Mouse (Mus musculus) lung, adult 18-20 months (tissue): ENCODE measurements at regions not wholly inside any gene's neighbourhood (a gene's known extent, or its start where the extent isn't known, plus 50 kb on each side); places are given as distances from the start of the nearest gene placed in this dataset.
"Not testable (repeated sequence)": the region's sequence is repeated elsewhere in the genome, so short reads cannot be mapped to it uniquely, and the experiment has no call there.

Experiments
- DNase-seq, 2 experiments: peaks; one replicate each; pipeline ENCODE4 v3.0.0; 2022; ENCODE audit warnings: mixed read lengths in 2 of 2

GRCm38 (mm10) chr1:136680173-136680572 is 55.5 kb downstream of the Zfp281 start:
- DNase-seq: no peak

DNA sequence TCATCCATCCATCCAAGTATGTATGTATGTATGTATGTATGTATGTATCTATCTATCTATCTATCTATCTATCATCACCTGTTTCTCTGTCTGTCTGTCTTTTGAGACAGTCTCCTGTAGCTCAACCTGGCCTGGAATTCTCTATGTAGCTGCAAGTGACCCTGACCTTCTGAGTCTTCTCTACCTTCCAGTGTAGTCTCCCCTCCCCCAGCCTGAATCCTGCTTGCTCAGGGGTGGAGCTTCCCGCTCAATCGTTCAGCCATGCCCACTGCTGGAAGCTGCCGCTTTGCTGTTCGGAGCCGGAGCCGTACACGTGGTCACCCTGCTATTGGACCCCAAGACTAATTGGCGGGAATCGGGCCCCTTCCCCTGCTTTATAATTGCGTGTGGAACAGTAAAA is 57.6 kb downstream of the Zfp281 start:
- not testable (repeated sequence) for DNase-seq

- DNase-seq: peak; percentile 76 to 83
Measured at GRCm38 (mm10) chr1:136683061-136683531, 58.4 kb downstream of the Zfp281 start.

DNA sequence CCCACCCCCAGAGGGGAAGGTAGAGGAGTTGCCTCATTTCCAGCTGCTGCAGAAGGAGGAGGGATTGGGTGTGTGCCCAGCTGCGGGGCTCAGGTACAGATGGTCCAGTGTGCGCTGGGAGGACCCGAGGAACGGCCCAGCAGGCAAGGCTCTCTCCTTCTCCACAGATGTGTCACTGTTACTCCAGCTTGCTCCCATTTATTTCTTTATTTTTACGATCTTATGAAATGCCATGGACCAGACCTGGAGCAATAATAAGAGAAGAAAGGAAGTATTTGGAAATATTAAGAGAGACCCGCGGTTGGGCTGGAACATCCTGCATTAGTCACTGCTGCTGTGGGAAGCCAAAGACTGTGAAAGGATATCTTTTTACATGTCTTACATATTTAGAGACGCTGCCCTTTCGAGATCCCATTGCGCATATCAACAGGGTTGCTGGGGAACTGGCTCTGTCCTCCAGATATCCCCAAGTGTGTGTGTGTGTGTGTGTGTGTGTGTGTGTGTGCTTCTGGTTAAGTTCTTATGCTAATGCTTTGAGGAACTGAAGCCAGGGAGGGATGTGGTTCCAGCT is 58.9 kb downstream of the Zfp281 start:
- DNase-seq: peak in 1 of 2 experiments; percentile 53

- no peak for DNase-seq
Measured at GRCm38 (mm10) chr1:136684481-136684880, 59.8 kb downstream of the Zfp281 start.

DNA sequence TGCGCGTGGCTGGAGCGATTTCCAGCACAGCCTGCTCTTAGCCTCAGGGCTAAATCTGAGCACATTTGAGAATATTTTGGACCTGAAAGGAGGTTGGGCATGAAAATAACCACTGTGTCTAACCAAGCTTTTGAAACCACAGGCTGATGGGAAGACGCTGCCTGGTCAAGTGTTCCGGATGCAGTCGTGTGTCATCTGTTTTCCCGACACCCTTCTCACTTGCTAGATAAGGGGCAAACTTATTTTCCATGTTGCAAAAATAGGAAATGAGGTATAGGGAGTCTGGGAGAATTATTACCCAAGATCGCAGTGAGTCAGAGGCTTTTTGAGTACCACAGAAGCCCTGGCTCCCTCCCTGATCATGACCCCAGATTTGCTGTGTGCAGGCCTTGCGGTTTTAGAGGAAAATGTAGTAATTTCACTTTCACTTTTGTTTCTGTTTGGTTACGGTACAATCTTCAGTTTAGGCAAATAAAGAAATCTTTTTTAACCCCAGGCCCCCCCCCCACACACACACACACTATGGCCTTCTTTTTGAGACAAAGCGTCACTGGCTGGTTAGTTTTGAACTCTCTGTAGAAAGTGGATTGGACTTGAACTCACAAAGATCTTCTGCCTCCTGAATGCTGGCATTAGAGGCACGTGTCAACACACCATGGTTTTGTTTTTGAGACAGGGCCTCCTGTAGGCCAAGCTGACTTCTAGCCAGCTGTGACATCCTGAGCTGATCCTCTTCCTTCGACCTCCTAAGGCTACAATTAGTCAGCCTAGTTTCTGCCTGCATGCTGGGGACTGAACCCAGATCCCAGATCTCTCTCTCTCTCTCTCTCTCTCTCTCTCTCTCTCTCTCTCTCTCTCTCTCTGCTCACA is 60.7 kb downstream of the Zfp281 start:
- DNase-seq: peak; percentile 49 to 68

DNA sequence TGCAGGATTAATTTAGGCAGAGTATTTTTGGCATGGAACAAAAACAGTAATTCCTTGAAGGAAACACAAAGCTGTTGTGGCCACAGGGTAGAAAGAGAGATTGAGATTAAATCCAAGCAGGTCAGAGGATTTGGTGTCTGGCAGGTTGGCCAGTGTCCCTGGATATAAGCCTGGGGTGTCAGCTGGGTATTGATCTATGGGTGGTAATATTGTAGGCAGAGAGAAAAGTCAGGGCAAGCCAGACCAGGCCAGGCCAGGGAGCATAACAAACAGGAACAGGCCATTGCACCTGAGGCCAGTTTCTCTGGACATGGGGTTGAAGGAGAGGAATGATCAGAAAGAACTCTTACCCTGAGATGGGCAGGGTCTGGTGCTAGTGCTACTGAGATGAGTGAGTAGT is 61.8 kb downstream of the Zfp281 start:
- DNase-seq: no peak

DNA sequence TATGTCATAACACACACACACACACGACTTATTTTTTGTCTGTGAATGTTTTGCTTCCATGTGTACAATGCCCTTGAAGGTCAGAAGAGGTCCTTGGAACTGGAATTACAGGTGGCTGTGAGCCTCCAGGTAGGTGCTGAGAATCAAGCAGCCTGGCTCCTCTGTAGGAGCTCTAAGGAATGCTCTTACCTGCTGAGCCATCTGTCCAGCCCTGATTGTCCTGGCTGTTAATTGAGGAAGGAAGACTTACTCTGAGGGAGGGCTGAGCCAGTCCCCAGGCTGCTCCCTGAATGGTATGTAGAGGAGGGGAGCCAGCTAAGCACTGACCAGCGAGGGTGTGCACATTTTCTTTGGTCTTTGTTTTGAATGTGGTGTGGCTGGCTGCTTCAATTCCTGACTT is 65.4 kb downstream of the Zfp281 start:
- no peak for DNase-seq

- DNase-seq: peak in 1 of 2 experiments; percentile 41
Measured at GRCm38 (mm10) chr1:136693421-136693820, 68.7 kb downstream of the Zfp281 start.

GRCm38 (mm10) chr1:136694983-136695382 is 70.3 kb downstream of the Zfp281 start:
- DNase-seq: peak; percentile 28 to 36

DNA sequence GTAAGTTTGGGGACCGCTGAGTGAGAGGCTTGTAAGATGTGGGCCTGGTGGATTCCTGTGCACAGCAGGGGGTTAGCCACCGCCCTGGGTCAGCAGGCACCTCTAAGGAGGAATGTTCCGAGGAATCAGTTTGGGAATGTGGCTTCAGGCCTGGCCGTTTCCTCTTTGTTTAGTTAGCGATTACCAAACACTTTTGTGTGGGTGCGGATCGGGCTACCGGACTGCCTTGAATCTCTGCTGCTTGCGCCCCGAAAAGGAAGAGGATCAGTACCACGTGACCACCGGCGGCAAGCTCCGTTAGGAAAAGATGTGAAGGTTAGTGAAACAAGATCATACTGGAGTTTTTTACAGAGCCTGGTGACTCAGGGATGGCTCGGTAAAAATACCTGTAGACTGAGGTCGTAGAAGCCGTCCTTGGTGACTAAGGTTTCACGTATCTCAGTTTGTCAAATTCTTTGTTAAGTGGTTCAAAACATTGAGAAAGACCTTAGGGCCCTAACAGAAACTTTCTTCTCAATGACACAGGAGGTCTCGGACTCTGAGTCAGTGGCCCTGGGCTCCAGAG is 71.5 kb downstream of the Zfp281 start:
- DNase-seq: peak; percentile 67 to 77

DNA sequence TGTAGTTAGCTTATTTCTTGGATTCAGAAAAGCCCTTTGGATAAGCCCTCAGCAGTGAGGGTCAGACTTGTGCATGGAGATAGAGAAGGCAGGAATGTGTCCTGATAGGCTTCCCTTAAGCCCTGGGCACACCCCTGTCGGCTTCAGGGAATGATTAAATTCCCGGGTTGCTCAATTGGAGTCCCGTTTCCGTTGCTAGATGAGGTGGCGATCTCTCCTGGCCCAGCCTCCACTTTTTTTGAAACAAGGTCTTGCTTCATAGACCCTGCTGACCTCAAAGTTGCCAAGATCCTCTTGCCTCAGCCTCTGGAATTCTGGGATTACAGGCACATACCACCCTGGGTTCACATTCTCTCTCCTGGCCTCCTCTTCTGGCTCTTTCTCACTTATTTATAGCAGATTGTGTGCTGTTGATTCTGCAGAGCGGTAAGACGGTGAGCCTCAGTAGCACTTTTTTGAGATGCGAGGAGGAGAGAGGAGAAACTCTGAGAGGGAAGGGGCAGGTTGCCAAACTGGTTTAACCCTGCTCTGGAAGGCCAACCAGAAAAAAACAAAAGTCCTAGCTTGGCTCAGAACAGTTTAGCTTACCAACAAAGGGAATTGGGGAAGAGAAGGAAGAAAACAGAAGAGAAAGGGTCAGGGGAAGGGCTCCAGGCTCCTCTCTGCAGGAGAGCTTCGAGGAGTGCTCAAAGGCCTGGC is 73.9 kb downstream of the Zfp281 start:
- peak; percentile 76 to 85 for DNase-seq

DNA sequence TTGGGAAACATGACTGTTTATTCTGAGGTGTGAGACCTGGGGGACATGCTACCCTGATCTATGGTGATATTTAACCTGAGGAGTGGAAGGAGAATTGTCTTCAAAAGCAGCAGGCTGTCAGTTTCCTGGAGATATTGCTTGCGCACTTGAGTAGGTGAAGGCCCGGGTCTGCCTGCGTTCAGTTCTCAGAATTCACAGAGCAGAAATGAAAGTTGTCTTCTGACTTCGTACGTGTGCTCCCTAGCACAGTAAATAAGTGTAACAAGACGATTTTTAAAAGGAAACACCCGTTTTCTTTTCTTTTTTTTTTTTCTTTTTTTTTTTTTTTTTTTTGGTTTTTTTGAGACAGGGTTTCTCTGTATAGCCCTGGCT is 74.4 kb downstream of the Zfp281 start:
- DNase-seq: no peak

DNA sequence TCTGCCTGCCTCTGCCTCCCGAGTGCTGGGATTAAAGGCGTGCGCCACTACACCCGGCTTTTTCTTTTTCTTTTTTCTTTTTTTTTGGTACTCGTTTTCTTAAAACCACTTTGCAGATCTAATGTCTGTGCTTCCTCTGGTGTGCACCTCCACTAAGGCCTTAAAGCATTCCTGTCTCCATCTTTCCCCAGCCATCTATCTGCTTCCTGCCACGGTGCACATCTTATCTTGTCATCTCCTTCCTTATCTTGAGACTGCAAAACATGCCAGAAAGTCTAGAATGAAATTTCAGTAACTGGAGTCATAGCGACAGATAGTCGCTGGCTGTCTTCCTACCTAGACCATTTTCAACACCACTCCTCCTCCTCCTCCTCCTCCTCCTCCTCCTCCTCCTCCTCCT is 74.9 kb downstream of the Zfp281 start:
- DNase-seq: no peak

DNA sequence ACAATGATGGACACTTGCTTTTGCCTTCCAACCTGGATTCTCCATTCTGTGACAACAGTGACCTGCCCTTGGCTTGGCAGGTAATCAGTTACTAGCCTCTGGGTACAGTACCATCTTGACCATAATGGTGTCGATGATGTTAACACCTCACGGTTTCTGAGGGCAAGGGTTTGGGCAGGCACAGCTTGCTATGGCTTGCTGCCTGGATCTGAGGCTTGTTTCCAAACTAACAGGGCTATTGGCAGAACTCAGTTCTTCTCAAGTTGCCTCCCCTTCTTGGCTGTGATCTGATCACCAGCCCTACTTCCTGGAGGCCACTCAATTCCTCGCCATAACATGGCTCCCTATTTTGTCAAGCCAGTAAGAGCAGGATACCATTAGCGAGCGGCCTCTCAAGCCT is 79.4 kb downstream of the Zfp281 start:
- DNase-seq: no peak

- no peak for DNase-seq
Measured at GRCm38 (mm10) chr1:136706509-136706908, 81.8 kb downstream of the Zfp281 start.

DNA sequence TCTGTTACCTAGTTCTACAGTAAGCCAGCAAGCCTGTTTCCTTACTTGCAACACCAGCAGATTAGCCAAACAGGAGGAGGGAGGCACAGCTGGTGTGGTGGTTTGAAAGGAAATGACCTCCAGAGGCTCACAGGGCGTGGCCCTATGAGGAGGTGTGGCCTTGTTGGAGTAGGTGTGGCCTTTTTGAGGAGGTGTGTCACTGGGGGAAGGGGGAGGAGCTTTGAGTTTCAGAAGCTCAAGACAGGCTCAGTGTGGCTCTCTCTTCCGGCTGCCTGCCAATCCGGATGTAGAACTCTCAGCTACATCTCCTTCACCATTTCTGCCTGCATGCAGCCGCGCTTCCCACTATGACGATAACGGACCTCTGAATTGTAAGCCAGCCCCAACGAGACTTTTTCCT is 82.7 kb downstream of the Zfp281 start:
- DNase-seq: peak; percentile 33 to 60

GRCm38 (mm10) chr1:136707866-136708265 is 83.2 kb downstream of the Zfp281 start:
- DNase-seq: no peak

DNA sequence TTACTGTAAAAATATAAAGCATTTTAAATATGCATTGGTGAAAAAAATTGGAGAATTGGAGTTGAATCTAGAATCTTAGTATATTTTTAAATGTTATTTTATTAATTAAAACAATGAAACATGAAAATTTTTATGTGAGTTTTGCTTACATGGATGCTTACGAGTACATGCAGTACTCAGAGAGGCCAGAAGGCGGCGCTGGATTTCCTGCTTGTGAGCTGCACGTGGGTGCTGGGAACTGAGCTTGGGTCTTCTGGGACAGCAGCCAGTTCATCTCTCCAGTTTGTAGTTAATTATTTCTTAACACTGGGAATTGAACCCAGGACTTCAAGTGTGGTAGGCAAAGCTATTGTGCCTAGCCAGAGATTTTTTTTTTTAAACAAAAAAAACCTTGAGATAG is 85.5 kb downstream of the Zfp281 start:
- no peak for DNase-seq

DNA sequence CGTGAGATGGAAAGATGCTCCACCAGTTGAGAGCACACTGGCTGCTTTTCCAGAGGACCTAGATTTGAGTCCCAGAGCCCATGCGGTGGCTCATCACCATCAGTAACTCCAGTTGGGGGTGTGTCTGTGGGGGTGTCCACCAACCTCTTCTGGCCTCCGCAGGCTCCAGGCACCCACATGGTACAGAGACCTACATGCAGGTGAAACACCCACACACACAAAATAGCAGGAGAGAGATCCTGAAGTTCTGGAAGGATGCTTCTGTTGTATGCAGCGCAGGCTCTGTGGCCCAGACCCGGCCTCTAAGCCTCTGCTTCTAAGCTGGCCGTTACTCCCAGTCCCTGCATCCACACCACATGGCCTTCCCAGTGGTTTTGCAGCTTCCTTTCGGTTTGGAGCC is 86.5 kb downstream of the Zfp281 start:
- DNase-seq: no peak

DNA sequence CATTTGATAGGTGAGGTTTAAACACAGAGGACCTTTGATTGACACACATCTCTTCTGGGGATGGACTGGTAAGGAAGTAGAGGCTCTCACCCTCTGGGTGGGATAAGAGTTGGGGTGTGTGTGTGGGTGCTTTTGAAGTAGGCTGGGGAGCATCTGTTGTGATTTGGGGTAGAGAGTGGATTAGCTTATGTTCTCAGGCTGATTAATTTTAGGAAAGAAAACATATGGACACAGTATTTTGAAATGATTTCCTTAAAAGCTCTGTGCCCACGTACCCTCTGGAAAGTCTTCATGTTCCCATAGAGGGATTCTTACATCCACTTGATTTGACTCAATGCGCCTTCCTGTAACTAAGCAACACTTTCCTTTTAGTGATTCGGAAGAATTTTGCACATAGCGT is 89.4 kb downstream of the Zfp281 start:
- no peak for DNase-seq

GRCm38 (mm10) chr1:136714987-136715386 is 90.3 kb downstream of the Zfp281 start:
- no peak for DNase-seq

DNA sequence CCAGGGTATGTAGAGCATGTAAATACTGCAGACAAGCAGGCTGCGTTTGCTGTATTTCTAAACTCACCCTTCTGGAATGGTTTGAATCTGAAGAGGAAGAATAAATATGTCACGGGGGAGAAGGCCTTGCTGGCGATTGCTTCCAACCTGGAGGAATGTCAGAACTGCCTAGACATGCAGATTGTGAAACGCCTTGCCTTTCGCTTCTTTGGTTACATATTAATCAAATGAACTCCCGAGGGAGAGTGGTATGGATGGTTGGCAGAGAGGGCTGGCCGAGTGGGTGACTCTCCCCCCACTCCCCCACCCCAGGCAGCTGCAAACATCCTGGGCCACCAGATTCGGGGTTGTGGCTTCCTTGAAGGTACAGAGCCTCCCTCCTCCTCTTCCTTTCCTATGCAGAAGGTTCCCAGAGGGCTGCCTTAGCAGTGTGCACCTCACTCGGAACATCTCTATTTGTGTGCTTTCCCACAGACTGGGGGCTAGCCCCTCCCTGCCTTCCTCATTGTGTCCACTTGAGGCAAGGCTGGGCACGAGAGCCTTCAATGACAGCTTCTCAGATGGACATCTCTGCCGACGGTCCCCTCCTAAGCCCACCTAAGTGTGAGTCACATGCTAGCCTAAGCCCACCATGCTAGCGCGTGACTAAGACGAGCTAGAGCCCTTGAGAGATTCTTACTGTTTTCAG is 93.3 kb downstream of the Zfp281 start:
- DNase-seq: peak; percentile 70 to 80
